Mouse (Mus musculus): ENCODE data around the gene Acsf2. TPM values are rescaled to one million over a fixed set of nuclear protein-coding genes. Genes with fewer than 3 reads are reported as not detected.
A peak's percentile ranks its signal among the peaks of the same experiment; 100 is the strongest.

Acsf2 gene
- total and polyA plus RNA-seq, 3 experiments, result 4.5 to 25.7 (median 7.5) TPM

- H3K36me3 ChIP-seq (replicated peaks in 1 of 2; ENCODE audit: control insufficient read depth in 1 of 2, insufficient read depth in 1 of 2, low read length in 1 of 2), result no peaks in the 10 kb centered on the region
- no peaks in the 10 kb centered on the region for H3K9me3 ChIP-seq (replicated peaks; ENCODE audit: low read length)
- dilution Hi-C loops (cut with MboI; ENCODE audit: extremely low pct_ligation_motif_present, extremely low pct_unique_long_range_greater_than_20kb, low sequenced_read_pairs), result no loop called here
- peak within 1 kb of the TSS; percentile 38 to 65 (median 55) for H3K4me3 ChIP-seq (replicated peaks in 1 of 3; ENCODE audit: low read depth in 2 of 3, low read length in 2 of 3, poor library complexity in 1 of 3)
- peak; percentile 42 for DNase-seq (ENCODE audit: extremely low read depth)
- H3K4me1 ChIP-seq (ENCODE audit: control insufficient read depth in 1 of 2, insufficient read depth in 2 of 2), result peaks cover 7 to 29% of the 10 kb centered on the region in 2 experiments
- no peaks in the 10 kb centered on the region for H3K79me2 ChIP-seq (replicated peaks; ENCODE audit: control insufficient read depth, extremely low read depth, insufficient read depth, poor library complexity, severe bottlenecking)
- H3K27ac ChIP-seq (ENCODE audit: insufficient read depth, low read depth), result no peak within 1 kb of the TSS
- in situ Hi-C loops (cut with MboI; ENCODE audit: low pct_ligation_motif_present, low pct_unique_long_range_greater_than_20kb, low sequenced_read_pairs), result no loop called here
- TF ChIP-seq CTCF (conservative IDR thresholded peaks at IDR 0.05 in 1 of 2, IDR thresholded peaks at IDR 0.05 in 1 of 2; ENCODE audit: low read depth in 2 of 2, low read length in 2 of 2) (no peak; a peak in 1 of 4 replicates), JUND (conservative IDR thresholded peaks at IDR 0.05; ENCODE audit: low read depth, low read length) (no peak), ZKSCAN1 (IDR thresholded peaks at IDR 0.05; ENCODE audit: borderline replicate concordance, low read depth, low read length) (no peak), MAZ (IDR thresholded peaks at IDR 0.05; ENCODE audit: low read depth, low read length) (peak; percentile 61; the same call in 1 of the 2 replicates), MEF2A (IDR thresholded peaks at IDR 0.05; ENCODE audit: borderline replicate concordance, low read depth, low read length) (0 out of 2 replicates have a peak, but pooled peaks have one; percentile 20), CHD1 (IDR thresholded peaks at IDR 0.05; ENCODE audit: low read depth, low read length) (no peak), HCFC1 (IDR thresholded peaks at IDR 0.05; ENCODE audit: low read depth, low read length) (peak; percentile 58), BHLHE40 (IDR thresholded peaks at IDR 0.05; ENCODE audit: low read depth, low read length) (peak; percentile 47; the same call in 1 of the 2 replicates), NELFE (IDR thresholded peaks at IDR 0.05; ENCODE audit: low read depth, low read length) (peak; percentile 44), UBTF (IDR thresholded peaks at IDR 0.05; ENCODE audit: low read depth, low read length) (no peak), RCOR1 (conservative IDR thresholded peaks at IDR 0.05; ENCODE audit: low read depth, low read length) (no peak), TBP (conservative IDR thresholded peaks at IDR 0.05; ENCODE audit: low read depth, low read length) (0 out of 2 replicates have a peak, but pooled peaks have one; percentile 23), IRF4 (IDR thresholded peaks at IDR 0.05; ENCODE audit: low read depth, low read length) (peak; percentile 51), RAD21 (IDR thresholded peaks at IDR 0.05; ENCODE audit: low read depth, low read length) (no peak), MYC (IDR thresholded peaks at IDR 0.05; ENCODE audit: low read depth, low read length) (peak; percentile 54; the same call in 1 of the 2 replicates), NRF1 (IDR thresholded peaks at IDR 0.05; ENCODE audit: low read depth, low read length) (peak; percentile 69), MAX (IDR thresholded peaks at IDR 0.05; ENCODE audit: low read length) (no peak), EP300 (IDR thresholded peaks at IDR 0.05; ENCODE audit: low read length) (no peak), KAT2A (IDR thresholded peaks at IDR 0.05; ENCODE audit: insufficient replicate concordance, low read length) (no peak), PAX5 (IDR thresholded peaks at IDR 0.05; ENCODE audit: low read length) (no peak), JUN (IDR thresholded peaks at IDR 0.05; ENCODE audit: insufficient read depth, low read depth, low read length) (no peak), ZNF384 (IDR thresholded peaks at IDR 0.05; ENCODE audit: low read depth, low read length) (no peak), CHD2 (IDR thresholded peaks at IDR 0.05; ENCODE audit: low read length) (no peak), ZC3H11A (IDR thresholded peaks at IDR 0.05; ENCODE audit: low read depth, low read length) (no peak), MXI1 (IDR thresholded peaks at IDR 0.05; ENCODE audit: low read depth, low read length) (peak; percentile 98), POLR2A (IDR thresholded peaks at IDR 0.05; ENCODE audit: low read depth, low read length) (peak; percentile 61), ETS1 (conservative IDR thresholded peaks at IDR 0.05; ENCODE audit: low read depth, low read length) (no peak), E2F4 (IDR thresholded peaks at IDR 0.05; ENCODE audit: insufficient replicate concordance, low read depth, low read length) (0 out of 2 replicates have a peak, but pooled peaks have one; percentile 53), SMC3 (IDR thresholded peaks at IDR 0.05; ENCODE audit: low read depth, low read length) (no peak), TCF12 (IDR thresholded peaks at IDR 0.05; ENCODE audit: low read depth, low read length) (0 out of 2 replicates have a peak, but pooled peaks have one; percentile 17), ZMIZ1 (IDR thresholded peaks at IDR 0.05; ENCODE audit: low read depth, low read length) (peak; percentile 47; the same call in 1 of the 2 replicates), MAFK (IDR thresholded peaks at IDR 0.05; ENCODE audit: insufficient replicate concordance, low read length) (no peak), ELF1 (IDR thresholded peaks at IDR 0.05; ENCODE audit: low read depth, low read length) (peak; percentile 66), USF2 (conservative IDR thresholded peaks at IDR 0.05; ENCODE audit: low read depth, low read length) (no peak), GABPA (IDR thresholded peaks at IDR 0.05; ENCODE audit: insufficient replicate concordance, low read depth, low read length) (peak; percentile 21; the same call in 1 of the 2 replicates), SIN3A (IDR thresholded peaks at IDR 0.05; ENCODE audit: low read length) (peak; percentile 91), USF1 (IDR thresholded peaks at IDR 0.05; ENCODE audit: low read depth, low read length) (no peak), POLR2AphosphoS2 (IDR thresholded peaks at IDR 0.05; ENCODE audit: low read depth, low read length) (no peak)
- H3K27me3 ChIP-seq (replicated peaks), result peaks cover 10% of the 10 kb centered on the region
- H3K4me2 ChIP-seq (ENCODE audit: insufficient read depth, low read depth, poor library complexity, severe bottlenecking), result peak within 1 kb of the TSS; percentile 85
- peak within 1 kb of the TSS; percentile 66 for H3K9ac ChIP-seq (ENCODE audit: insufficient read depth, low read depth)
These were observed 80.3 kb downstream of the Acsf2 start, which contains the start of gene Mycbpap for GRCm38 (mm10) chr11:94521219-94521843. Gene Mycbpap, minus strand, starts transcription at chr11:94521742.
